Mouse (Mus musculus): ENCODE data around the gene Tmem259. TPM values are rescaled to one million over a fixed set of nuclear protein-coding genes. Genes with fewer than 3 reads are reported as not detected.

The Tmem259 gene
- polyA plus RNA-seq, 1 experiment from 2014 or later = 7.0 TPM

DNA sequence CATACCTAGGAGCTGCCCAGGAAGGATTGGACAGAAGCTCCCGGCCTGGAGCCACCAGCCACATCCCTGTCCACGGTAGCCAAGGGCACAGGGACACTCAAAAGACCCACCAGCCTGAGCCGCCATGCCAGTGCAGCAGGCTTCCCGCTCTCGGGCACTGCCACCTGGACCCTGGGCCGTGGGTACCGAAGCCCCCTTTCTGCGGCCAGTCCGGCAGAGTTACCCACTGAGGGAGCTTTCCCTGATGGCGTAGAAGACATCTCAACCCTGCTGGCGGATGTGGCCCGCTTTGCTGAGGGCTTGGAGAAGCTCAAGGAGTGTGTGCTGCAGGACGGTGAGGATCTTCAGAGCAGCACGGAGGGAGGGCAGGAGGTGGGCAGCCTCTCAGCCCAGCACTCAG, 33.6 kb upstream of the Tmem259 start:
- Histone ChIP-seq H3K27me3 (replicated peaks; ENCODE audit: control insufficient read depth, insufficient read depth, low read length) (peaks cover 12% of the 10 kb centered on the region), H3K4me1 (ENCODE audit: control insufficient read depth, insufficient read depth, low read length) (peaks cover 20% of the 10 kb centered on the region), H3K4me2 (ENCODE audit: low read depth, low read length) (no peak overlapping the region), H3K36me3 (ENCODE audit: control insufficient read depth, insufficient read depth, low read length) (no peaks in the 10 kb centered on the region), H3K9ac (ENCODE audit: low read depth, low read length) (no peak overlapping the region; the same call in 1 of the 2 replicates), H3K27ac (ENCODE audit: low read length) (no peak overlapping the region), H3K4me3 (ENCODE audit: low read length) (peak overlapping the region; percentile 7; the same call in 1 of the 2 replicates), H3K9me3 (ENCODE audit: control insufficient read depth, low read length) (no peaks in the 10 kb centered on the region)
- 77% methylated on average over 14 of the region's 14 CpGs for WGBS
- ATAC-seq = no peak

DNA sequence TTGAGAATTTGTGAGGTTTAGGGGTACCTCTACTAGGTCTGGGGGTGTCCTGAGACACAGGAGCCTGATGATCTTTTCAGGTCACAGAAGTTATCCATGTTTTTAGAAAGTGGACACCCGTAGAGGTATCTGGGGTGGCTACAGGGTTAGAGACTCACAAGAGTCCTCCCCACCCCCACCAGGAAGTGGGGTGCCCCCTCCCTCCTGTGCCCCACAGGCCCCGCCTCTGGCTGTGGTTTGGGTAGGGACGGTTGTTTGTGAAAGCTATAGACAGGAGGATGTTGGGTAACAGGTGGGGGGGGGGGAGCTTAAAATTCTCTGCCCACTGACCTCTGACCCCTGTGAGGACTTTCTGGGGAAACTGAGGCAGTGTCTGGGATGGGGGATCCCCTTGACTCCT, 33.2 kb upstream of the Tmem259 start:
- peaks cover 12% of the 10 kb centered on the region for H3K27me3 ChIP-seq (replicated peaks; ENCODE audit: control insufficient read depth, insufficient read depth, low read length)
- H3K9me3 ChIP-seq (ENCODE audit: control insufficient read depth, low read length) = no peaks in the 10 kb centered on the region
- ATAC-seq = no peak
- no peak overlapping the region; the same call in 1 of the 2 replicates for H3K9ac ChIP-seq (ENCODE audit: low read depth, low read length)
- H3K4me3 ChIP-seq (ENCODE audit: low read length) = peak overlapping the region; percentile 7; the same call in 1 of the 2 replicates
- H3K36me3 ChIP-seq (ENCODE audit: control insufficient read depth, insufficient read depth, low read length) = no peaks in the 10 kb centered on the region
- H3K27ac ChIP-seq (ENCODE audit: low read length) = no peak overlapping the region
- no peak overlapping the region for H3K4me2 ChIP-seq (ENCODE audit: low read depth, low read length)
- 70% methylated on average over 3 of the region's 3 CpGs for WGBS
- H3K4me1 ChIP-seq (ENCODE audit: control insufficient read depth, insufficient read depth, low read length) = peaks cover 20% of the 10 kb centered on the region

DNA sequence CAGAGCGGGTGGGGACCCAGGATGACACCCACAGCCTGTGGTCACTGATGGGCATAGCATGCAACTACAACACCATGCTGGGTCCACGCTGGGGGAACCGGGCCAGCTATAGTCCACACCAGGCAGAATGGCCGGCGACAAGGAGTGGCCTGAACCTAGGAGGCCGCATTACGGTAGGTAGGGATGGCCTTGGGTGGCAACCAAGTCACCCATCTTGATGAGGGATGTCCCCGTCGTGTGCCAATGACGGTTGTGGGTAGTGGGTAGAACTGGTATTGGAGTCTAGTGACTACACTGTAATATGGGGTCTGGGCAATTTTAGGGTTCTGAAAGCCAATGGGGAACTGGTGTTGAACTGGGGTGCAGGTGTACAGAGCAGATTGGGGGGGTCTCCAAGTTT, 32.8 kb upstream of the Tmem259 start:
- no peak for ATAC-seq
- peaks cover 12% of the 10 kb centered on the region for H3K27me3 ChIP-seq (replicated peaks; ENCODE audit: control insufficient read depth, insufficient read depth, low read length)

DNA sequence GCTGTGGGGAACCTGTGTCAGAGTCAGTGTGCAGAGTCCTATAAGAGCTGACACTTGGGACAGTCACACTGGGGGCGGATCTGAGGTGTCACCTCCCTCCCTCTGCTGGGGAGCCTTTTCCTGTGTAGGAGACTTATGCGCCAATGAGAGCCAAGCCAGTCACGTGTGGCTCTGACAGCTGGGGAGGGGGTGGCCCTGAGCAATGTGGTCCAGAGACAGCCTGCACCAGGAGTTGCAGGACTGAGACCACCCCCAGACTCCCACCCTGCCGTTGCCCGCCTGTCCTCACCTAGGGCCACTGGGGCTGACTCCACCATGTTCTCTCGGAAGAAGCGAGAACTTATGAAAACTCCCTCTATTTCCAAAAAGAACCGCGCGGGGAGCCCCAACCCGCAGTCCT, 32.4 kb upstream of the Tmem259 start, which contains the start of gene Arhgap45:
TSS of gene Arhgap45 (plus strand) at position 143 of the 400 bp plus-strand sequence.
- Histone ChIP-seq H3K4me2 (ENCODE audit: low read depth, low read length) (no peak within 1 kb of the TSS), H3K9me3 (ENCODE audit: control insufficient read depth, low read length) (no peaks in the 10 kb centered on the region), H3K9ac (ENCODE audit: low read depth, low read length) (no peak within 1 kb of the TSS; the same call in 1 of the 2 replicates), H3K27me3 (replicated peaks; ENCODE audit: control insufficient read depth, insufficient read depth, low read length) (peaks cover 12% of the 10 kb centered on the region), H3K36me3 (ENCODE audit: control insufficient read depth, insufficient read depth, low read length) (no peaks in the 10 kb centered on the region), H3K4me1 (ENCODE audit: control insufficient read depth, insufficient read depth, low read length) (peaks cover 20% of the 10 kb centered on the region), H3K27ac (ENCODE audit: low read length) (no peak within 1 kb of the TSS), H3K4me3 (ENCODE audit: low read length) (no peak within 1 kb of the TSS)
- 74% methylated on average over 11 of the region's 11 CpGs for WGBS
- ATAC-seq = no peak

More for the DNA sequence above, 32.8 kb upstream of the Tmem259 start:
- H3K9ac ChIP-seq (ENCODE audit: low read depth, low read length) = no peak overlapping the region
- no peaks in the 10 kb centered on the region for H3K9me3 ChIP-seq (ENCODE audit: control insufficient read depth, low read length)
- no peak overlapping the region for H3K4me2 ChIP-seq (ENCODE audit: low read depth, low read length)
- no peaks in the 10 kb centered on the region for H3K36me3 ChIP-seq (ENCODE audit: control insufficient read depth, insufficient read depth, low read length)
- peaks cover 20% of the 10 kb centered on the region for H3K4me1 ChIP-seq (ENCODE audit: control insufficient read depth, insufficient read depth, low read length)
- no peak overlapping the region for H3K27ac ChIP-seq (ENCODE audit: low read length)
- no peak overlapping the region for H3K4me3 ChIP-seq (ENCODE audit: low read length)
- 87% methylated on average over 10 of the region's 10 CpGs for WGBS

DNA sequence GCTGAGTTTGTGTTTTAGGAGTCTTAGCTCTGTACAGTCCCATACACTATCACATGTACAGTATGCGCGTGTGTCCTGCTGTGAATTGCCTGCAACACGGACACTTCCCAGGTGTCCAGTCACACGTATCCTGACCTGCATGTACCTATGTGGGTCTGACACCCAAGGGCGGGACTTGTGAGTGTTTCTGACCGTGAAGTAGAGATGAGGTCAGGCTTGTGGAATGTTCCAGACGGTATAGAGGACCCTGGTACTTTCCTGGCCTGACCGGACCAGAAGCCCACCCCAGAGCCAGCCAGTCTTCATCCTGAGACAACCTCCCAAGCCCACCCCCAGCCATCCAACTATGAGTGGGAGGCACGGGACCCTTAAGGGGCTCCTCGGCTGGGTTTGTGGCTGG, 31.5 kb upstream of the Tmem259 start:
- Histone ChIP-seq H3K9ac (ENCODE audit: low read depth, low read length) (no peak overlapping the region), H3K9me3 (ENCODE audit: control insufficient read depth, low read length) (0 out of 2 replicates have a peak, but pooled peaks cover 5% of the 10 kb centered on the region), H3K36me3 (ENCODE audit: control insufficient read depth, insufficient read depth, low read length) (0 out of 2 replicates have a peak, but pooled peaks cover 3% of the 10 kb centered on the region), H3K4me1 (ENCODE audit: control insufficient read depth, insufficient read depth, low read length) (peaks cover 18% of the 10 kb centered on the region), H3K27ac (ENCODE audit: low read length) (no peak overlapping the region), H3K27me3 (replicated peaks; ENCODE audit: control insufficient read depth, insufficient read depth, low read length) (peaks cover 12% of the 10 kb centered on the region), H3K4me3 (ENCODE audit: low read length) (no peak overlapping the region), H3K4me2 (ENCODE audit: low read depth, low read length) (no peak overlapping the region)
- ATAC-seq = no peak
- WGBS = 77% methylated on average over 10 of the region's 10 CpGs

DNA sequence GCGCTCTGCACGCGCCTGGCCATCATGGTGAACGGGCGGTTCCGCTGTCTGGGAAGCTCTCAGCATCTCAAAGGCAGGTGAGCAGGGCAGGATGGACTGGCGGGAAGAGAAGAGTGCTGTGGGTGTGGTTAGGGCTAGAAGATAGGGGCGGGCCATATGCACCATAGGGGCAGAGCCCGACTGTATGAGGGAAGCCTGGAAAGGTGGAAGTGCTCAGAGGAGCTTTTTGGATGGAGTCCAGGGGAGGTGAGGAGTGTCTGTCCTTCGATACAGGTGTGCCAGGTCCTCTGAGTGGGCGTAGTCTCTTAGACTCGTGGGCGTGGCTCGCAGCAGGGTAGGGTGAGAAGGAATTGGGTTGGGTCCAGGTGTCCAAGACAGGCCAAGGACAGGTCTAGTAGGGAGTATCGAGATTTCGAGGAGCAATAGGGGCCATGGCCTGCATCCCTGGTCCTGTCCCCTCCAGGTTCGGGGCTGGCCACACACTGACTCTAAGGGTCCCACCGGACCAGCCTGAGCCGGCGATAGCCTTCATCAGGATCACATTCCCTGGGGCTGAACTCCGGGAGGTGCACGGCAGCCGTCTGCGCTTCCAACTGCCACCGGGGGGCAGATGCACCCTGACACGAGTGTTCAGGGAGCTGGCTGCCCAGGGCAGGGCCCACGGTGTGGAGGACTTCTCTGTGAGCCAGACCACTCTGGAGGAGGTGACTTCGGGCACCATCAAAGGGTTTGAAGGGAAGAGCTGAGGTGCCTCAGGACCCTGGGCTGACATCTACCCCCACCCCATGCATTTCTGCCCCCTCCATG, 30.6 kb upstream of the Tmem259 start:
- Histone ChIP-seq H3K27ac (ENCODE audit: low read length) (no peak overlapping the region), H3K4me1 (ENCODE audit: control insufficient read depth, insufficient read depth, low read length) (peaks cover 15% of the 10 kb centered on the region), H3K4me2 (ENCODE audit: low read depth, low read length) (no peak overlapping the region), H3K36me3 (ENCODE audit: control insufficient read depth, insufficient read depth, low read length) (0 out of 2 replicates have a peak, but pooled peaks cover 5% of the 10 kb centered on the region), H3K9ac (ENCODE audit: low read depth, low read length) (no peak overlapping the region), H3K9me3 (ENCODE audit: control insufficient read depth, low read length) (0 out of 2 replicates have a peak, but pooled peaks cover 8% of the 10 kb centered on the region), H3K4me3 (ENCODE audit: low read length) (no peak overlapping the region), H3K27me3 (replicated peaks; ENCODE audit: control insufficient read depth, insufficient read depth, low read length) (peaks cover 12% of the 10 kb centered on the region)
- WGBS = 25% methylated on average over 28 of the region's 28 CpGs
- ATAC-seq = peak; percentile 30

DNA sequence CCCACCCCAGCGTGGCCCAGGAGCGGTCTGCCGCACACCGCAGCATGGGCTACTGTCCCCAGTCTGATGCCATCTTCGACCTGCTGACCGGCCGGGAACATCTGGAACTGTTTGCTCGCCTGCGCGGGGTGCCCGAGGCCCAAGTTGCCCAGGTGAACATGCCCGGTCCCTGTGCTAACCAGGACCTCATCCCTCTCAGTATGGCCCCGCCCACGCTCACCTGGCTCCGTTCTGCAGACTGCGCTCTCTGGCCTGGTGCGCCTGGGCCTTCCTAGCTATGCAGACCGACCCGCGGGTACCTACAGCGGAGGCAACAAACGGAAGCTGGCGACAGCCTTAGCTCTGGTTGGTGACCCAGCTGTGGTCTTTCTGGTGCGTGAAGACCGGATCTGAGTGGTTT, 29.5 kb upstream of the Tmem259 start:
- H3K9ac ChIP-seq (ENCODE audit: low read depth, low read length) = no peak overlapping the region
- H3K4me2 ChIP-seq (ENCODE audit: low read depth, low read length) = no peak overlapping the region
- H3K4me1 ChIP-seq (ENCODE audit: control insufficient read depth, insufficient read depth, low read length) = peaks cover 4% of the 10 kb centered on the region
- 0 out of 2 replicates have a peak, but pooled peaks cover 5% of the 10 kb centered on the region for H3K36me3 ChIP-seq (ENCODE audit: control insufficient read depth, insufficient read depth, low read length)
- no peak overlapping the region for H3K4me3 ChIP-seq (ENCODE audit: low read length)
- H3K27ac ChIP-seq (ENCODE audit: low read length) = no peak overlapping the region
- WGBS = 49% methylated on average over 25 of the region's 25 CpGs
- 0 out of 2 replicates have a peak, but pooled peaks cover 9% of the 10 kb centered on the region for H3K9me3 ChIP-seq (ENCODE audit: control insufficient read depth, low read length)
- peaks cover 12% of the 10 kb centered on the region for H3K27me3 ChIP-seq (replicated peaks; ENCODE audit: control insufficient read depth, insufficient read depth, low read length)
- no peak for ATAC-seq

DNA sequence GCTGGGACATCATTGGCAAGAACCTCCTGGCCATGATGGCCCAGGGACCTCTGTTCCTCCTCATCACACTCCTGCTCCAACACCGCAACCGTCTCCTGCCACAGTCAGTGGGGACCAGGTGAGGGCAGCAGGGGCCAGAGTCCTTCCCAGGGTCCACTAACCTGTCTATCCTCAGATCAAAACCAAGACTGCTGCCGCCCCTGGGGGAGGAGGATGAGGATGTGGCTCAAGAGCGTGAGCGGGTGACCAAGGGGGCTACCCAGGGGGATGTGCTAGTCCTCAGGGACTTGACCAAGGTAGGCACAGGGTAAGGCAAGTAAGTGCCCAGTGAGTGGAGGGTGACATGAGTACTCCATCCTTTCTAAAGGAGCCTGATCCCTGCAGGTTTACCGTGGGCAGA, 27.6 kb upstream of the Tmem259 start:
- Histone ChIP-seq H3K27me3 (replicated peaks; ENCODE audit: control insufficient read depth, insufficient read depth, low read length) (peaks cover 12% of the 10 kb centered on the region), H3K4me1 (ENCODE audit: control insufficient read depth, insufficient read depth, low read length) (0 out of 2 replicates have a peak, but pooled peaks cover 3% of the 10 kb centered on the region), H3K4me2 (ENCODE audit: low read depth, low read length) (no peak overlapping the region), H3K9ac (ENCODE audit: low read depth, low read length) (no peak overlapping the region), H3K27ac (ENCODE audit: low read length) (no peak overlapping the region), H3K36me3 (ENCODE audit: control insufficient read depth, insufficient read depth, low read length) (0 out of 2 replicates have a peak, but pooled peaks cover 5% of the 10 kb centered on the region), H3K9me3 (ENCODE audit: control insufficient read depth, low read length) (0 out of 2 replicates have a peak, but pooled peaks cover 9% of the 10 kb centered on the region), H3K4me3 (ENCODE audit: low read length) (no peak overlapping the region)
- WGBS = 89% methylated on average over 6 of the region's 6 CpGs
- no peak for ATAC-seq

DNA sequence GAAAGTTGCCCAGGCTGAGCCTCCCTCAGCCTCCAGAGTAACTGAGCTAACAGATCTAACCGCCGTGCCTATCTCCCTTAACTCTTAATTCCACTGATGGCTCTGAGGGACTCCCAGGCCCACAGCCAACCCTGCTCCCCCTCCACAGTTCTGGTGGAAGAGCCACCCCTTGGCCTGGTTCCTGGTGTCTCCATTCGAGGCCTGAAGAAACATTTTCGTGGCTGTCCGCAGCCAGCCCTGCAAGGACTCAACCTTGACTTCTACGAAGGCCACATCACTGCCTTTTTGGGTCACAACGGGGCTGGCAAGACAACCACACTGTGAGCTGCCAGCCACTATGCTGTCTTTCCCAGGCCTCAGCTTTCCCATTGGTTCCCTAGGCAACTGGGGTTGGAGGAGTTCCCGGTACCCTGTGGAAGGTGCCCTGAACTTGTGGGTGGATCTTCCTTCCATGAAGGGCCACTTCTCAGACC, 20.1 kb upstream of the Tmem259 start:
- Histone ChIP-seq H3K27ac (ENCODE audit: low read length) (no peak overlapping the region), H3K4me3 (ENCODE audit: low read length) (no peak overlapping the region), H3K27me3 (replicated peaks; ENCODE audit: control insufficient read depth, insufficient read depth, low read length) (0 out of 2 replicates have a peak, but pooled peaks cover 6% of the 10 kb centered on the region), H3K36me3 (ENCODE audit: control insufficient read depth, insufficient read depth, low read length) (no peaks in the 10 kb centered on the region), H3K4me2 (ENCODE audit: low read depth, low read length) (no peak overlapping the region), H3K4me1 (ENCODE audit: control insufficient read depth, insufficient read depth, low read length) (peaks cover 14% of the 10 kb centered on the region), H3K9ac (ENCODE audit: low read depth, low read length) (no peak overlapping the region), H3K9me3 (ENCODE audit: control insufficient read depth, low read length) (no peaks in the 10 kb centered on the region)
- WGBS = 82% methylated on average over 8 of the region's 8 CpGs
- no peak for ATAC-seq

Data from intestine, embryonic 16.5 days (tissue).